Mouse (Mus musculus) thymus, postnatal 25 days (tissue): ENCODE measurements around the gene Gm21992.
"Not testable (repeated sequence)": the region's sequence is repeated elsewhere in the genome, so short reads cannot be mapped to it uniquely, and the experiment has no call there.

Experiments used
- DNase-seq: peaks from one replicate; pipeline ENCODE4 v3.0.0; 2022

Gene Gm21992

DNA sequence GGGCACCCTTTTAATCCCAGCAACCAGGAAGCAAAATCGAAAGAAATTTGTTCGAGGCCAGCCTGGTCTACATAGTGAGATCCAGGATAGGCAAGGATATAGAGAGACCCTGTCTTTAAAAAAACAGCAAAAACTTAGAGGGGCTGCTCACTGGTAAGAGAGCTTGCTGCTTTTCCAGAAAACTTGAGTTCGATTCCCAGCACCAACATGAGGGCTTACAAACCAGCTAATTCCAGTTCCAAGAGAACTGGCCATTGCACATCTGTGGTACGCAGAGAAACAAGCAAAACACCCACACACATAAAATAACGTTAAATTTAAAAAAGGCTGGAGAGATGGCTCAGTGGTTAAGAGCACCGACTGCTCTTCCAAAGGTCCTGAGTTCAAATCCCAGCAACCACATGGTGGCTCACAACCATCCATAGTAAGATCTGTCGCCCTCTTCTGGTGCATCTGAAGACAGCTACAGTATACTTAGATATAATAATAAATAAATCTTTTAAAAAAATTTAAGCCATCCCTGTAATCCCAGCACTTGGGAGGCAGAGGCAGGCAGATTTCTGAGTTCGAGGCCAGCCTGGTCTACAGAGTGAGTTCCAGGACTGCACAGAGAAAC, 1.0 kb upstream of the Gm21992 start:
- DNase-seq: peak; percentile 12

DNA sequence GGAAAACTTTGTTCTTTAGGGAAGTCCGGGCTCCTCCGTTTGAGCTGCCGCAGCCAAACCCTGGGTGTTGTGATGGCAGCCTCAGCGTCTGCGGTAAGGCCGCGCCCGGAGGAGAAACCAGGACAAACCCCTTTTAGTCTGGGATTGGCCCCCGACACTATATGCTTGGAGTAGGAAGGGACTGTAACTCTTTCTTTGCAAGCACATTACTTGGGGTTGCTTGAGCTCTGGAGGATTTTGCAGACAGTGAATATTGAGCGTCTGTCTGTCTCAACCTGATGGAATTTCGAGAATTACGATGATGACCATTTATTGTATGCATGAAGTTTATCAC, 464 bp upstream of the Gm21992 start:
- no peak for DNase-seq

DNA sequence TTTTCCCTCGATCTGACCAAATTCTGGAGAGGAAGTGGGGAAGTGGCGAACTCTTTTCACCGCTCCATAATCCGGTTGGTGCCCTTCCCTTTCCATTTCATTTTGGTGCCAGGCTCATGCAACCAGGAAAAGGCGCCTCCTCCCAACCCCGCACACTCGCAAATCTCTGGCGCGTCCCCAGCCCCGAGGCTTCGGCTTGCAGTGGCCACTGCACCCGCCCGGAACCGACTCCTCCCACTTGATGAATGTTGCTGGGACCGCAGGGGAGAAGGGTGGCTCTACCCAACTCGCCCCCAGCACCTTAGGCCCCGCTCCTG, 708 bp downstream of the Gm21992 start:
- DNase-seq: no peak

DNA sequence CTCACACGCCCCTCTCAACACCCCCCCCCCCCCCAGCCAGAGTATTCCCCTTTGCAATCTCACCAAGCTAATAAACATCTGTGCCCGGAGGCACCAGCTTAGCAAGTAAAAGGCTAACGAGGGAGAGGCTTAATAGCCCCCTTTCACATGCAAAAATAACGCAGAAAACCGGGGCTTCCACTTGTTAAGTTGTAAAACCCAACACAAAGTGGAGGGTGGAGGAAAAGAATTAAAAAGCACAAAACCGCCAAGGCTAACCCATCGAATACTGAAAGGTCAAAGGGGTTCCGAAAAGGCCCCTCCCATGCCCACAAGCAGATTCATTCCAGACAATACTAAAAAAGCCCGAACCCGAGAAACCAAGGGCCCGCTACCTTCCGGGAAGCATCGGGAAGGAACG, 1.1 kb downstream of the Gm21992 start:
- no peak for DNase-seq

DNA sequence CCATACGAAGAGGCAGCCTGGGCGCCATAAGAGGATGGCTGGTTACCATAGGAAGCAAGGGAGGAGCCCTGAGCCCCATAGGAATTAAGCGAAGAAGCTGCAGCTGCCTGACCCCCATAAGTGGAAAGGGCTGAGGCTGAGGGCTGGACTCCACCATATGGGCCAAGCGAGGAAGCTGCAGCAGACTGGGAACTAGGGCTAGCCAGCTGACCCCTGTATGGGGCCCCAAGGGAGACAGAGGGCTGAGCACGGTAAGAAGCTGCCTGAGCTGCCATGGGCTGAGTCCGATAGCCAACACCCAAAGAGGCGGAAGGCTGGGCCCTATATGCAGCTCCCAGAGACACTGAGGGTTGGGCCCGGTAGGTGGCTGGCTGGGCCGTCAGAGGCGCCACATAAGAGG, 8.1 kb downstream of the Gm21992 start:
- no peak for DNase-seq

DNA sequence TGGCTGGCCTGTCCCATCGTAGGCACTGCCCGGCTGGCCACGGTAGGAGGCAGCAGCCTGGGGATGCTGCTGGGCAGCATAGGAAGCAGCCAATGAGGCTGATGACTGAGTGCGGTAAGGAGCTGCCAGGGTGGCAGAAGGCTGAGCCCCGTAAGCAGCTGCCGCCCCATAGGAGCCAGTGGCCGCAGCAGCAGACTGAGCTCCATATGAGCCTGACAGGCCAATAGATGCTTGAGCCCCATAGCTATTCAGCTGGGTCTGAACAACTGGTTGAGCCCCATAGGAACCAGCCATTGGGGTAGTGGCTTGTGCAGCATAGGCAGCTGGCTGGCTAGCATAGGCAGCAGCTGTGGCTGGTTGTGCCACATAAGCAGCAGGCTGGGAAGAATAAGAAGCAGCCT, 8.7 kb downstream of the Gm21992 start:
- no peak for DNase-seq

DNA sequence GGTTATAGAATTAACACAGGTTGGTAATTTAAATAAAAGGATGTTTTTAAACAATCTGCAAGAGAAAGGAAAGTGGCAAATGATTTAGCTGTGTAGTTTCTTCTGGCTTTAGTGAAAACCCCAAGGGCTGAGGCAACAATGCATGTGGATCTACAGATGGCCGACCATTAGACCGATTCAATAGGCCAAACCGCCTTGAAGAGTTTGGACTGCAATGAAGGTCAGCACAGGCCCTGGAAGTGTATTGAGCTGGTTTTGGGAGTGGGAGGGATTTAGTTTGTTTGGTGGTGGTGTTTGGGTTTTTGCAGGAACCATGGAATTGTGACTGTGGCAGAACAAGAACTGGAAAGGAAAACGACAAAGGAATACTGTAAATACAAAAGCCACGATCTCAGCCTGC, 12.3 kb downstream of the Gm21992 start:
- DNase-seq: no peak

DNA sequence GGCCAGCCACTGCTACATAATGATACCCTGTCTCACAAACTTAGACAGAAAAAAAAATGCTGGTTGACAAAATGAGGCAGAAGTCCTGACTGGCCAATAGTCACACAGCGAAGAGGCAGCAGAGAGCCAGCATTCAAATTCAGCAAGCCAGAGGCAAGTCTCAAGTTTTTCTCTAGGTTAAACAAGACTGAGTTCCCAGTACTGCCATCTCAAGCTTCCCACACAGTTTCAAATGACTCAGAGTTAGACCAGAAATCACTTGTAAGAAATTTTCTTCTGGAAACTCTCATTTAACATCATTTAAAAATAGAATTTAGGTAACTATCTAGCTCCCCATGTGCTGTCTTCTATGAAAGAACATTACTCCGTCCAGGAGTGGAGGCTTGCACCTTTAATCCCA, 13.6 kb downstream of the Gm21992 start:
- DNase-seq: no peak

DNA sequence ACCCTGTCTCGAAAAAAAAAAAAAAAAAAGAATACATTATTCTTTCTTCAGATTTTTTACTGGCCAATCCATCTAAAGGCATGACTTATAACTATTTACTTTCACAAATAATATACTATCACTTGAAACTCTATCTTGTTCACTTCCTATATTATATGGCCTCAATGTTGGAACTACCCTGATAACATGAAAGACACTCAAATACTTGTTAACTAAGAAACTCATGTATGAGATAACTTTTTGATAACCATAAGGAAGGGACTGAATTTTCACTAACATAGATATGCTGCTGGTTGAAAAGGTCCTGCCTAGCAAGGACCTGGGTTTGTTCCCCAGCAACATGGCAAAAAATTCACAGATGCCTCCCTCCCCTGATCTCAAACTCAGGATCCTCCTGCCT, 15.5 kb downstream of the Gm21992 start:
- DNase-seq: no peak

DNA sequence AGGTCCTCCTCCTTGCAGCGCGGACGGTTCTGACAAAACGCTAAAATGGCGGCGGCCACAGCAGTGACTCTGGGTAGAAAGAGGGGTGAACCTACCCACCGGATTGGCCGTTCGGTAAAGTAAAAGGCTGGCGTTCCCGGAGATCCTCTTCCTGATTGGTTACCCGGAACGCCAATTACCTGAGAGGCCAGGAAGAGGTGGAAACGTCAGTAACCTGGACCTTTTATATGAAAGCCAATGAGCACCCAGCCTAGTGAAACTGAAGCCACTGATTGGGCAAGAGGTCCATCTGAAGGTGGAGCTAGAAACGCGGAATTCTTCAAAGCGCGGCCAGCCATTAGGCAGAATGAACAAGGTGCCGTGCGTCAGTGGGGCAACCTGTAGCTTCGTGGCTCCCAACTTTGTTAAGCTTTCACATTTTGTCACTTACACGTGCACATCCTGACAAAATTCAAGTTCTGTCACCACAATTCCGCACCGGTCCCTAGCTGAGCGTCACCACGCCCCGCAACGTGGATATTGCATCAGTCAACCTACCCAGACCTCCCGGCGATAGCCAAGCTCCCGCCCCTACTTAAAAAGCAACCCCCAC, 17.5 kb downstream of the Gm21992 start, which contains the start of gene Rbm4:
TSS of gene Rbm4 (minus strand) at position 71 of the 592 bp plus-strand sequence.
- peak; percentile 97 for DNase-seq

DNA sequence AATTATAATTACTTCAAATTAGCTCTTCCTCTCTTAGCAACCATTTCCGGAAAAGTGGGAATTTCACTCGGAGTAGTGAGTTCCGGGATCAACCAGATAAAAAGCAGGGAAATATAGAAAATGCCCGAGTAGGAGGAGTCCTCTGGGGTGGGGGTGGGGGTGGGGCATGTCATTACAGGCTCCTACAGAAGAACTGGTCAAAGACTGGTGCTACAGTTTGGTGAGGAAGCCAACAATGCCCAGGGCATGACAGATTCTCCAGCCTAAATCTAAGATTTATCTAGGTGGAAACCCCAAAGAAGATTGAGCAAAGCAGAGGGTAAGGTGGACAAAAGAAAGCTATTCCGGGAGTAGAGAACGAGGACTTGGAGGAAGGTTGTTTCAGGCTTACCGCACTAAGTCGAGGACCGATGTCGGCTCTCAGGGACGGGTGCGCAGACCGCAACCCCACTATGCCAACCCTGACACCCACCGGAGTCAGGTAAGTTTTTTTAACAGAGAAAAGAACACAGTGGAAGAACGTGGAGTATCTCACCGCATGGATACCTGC, 18.1 kb downstream of the Gm21992 start:
- no peak for DNase-seq

DNA sequence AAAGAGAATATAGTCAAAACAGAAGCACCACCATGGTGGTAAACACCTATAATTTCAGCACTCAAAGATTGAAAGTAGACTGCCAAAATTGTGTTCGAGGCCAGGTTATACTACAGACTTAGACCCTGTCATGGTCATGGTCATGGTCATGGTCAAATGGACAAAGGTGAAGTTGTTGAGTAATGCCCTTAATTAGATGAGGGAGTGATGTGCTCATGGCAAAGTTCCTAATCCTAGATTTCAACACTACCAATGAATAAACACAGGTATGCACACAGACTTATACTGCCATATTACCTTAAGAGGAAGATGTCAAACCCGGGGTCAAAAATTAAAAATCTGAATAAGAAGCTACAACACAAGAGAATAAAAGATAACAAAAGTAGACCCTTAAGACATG, 25.1 kb downstream of the Gm21992 start:
- no peak for DNase-seq

DNA sequence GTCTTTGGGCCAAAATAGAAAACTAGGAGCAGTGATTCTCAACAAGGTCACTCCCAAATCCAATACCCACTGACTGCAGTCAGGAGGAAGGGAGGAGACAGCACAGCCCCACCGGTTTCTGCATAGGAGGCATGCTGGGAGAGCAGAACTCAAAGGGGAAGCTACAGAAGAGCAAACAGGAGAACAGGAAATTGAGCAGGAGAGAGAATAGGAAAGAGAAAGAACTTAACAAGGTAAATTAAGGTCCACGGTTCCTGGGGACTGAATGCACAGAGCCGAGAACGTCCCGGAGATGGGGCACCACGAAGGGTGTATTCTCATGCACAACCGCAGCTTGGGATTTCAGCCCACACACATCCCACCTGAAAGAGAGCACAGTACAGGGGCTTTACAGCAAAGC, 26.2 kb downstream of the Gm21992 start:
- no peak for DNase-seq

DNA sequence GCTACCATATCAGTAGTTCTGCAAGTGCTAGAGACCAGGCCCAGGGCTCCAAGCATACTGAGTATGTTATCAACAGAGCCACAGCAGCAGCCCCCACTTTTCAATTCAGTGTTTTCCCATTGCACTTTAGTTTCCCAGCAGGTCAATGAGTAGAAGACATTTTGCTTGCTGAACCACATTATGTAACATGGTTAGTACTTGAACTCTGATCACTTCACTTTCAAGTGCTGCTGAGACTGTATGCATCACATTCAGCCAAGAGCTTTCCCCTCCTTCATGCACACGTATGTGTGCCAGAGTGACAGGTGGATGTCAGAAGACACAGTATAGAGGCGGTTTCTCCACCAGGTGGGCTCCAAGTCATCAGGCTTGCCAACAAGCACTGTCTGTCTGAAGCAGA, 28.5 kb downstream of the Gm21992 start:
- no peak for DNase-seq

DNA sequence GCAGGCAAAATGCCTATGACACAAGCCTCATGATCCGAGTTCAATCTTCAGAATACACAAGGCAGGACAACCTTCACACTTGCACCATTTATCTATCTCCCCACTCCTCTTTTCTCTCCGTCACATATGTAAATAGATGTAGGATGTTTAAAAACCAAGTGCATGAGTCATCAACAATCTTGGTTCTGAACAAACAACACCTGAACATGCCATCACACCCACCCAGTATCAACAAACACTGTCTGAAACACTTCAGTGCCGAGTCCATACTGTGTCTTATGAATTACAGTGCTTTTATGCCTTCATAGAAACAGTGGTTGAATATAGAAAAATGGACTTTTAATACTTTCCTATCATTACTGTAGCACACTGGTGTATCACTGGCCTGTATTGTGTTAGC, 38.6 kb downstream of the Gm21992 start:
- no peak for DNase-seq

DNA sequence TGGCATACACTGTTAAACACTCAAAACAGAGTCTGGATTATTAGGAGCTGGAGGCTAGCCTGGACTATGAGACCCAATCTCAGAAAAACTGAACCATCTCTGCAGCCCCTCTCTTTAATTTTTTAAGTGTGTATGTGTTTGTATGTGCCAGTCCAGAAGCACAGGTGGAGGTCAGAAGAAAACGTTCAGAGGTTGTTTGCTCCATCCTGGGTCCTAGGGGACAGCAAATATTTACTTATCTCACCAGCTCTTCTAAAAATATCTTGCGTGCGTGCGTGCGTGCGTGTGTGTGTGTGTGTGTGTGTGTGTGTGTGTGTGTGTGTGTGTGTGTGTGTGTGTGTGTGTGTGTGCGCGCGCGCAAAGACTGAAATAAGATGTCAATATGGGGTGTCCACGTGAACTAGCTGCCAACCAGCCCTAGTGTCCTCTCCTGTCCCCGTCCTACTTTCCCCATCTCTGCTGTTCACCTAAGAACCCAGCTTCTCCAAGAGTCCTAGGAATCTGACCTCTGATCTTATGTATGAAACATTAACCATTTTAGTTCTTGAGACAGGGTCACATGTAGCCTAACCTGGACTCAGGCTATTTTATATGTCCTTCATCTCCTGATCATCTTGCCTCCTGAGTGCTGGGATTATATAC, 43.8 kb downstream of the Gm21992 start:
- no peak for DNase-seq

DNA sequence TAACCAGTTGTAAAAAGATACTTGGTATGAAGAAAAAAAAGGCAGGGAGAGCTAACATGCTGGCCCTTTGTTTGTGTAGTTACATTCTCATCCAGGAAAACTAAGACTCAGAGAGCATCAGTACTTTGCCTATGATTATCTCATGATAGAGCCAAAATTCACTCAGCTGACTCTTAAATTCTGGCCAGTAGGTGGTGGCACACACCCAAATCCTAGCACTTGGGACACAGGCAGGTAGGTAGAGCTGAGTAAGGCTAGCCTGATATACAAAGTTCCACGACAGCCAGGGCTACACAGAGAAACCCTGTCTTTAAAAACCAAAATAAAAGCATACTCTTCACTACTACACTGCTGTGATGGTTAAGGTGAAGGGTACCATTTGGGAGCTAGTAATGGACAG, 48.5 kb downstream of the Gm21992 start:
- DNase-seq: peak; percentile 22

DNA sequence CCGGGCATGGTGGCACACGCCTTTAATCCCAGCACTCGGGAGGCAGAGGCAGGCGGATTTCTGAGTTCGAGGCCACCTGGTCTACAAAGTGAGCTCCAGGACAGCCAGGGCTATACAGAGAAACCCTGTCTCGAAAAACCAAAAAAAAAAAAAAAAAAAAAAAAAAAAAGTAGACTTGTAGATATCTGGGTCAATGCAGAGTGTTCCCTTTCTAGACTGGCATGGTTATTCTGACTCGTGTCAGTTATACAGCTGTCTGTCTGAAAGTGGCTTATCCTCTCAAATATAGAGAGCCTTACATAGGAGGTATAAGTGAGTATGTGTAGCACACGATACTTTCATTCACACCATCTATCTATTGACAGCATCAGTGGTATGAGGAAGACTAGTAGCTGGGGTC, 50.9 kb downstream of the Gm21992 start:
- DNase-seq: not testable (repeated sequence)

DNA sequence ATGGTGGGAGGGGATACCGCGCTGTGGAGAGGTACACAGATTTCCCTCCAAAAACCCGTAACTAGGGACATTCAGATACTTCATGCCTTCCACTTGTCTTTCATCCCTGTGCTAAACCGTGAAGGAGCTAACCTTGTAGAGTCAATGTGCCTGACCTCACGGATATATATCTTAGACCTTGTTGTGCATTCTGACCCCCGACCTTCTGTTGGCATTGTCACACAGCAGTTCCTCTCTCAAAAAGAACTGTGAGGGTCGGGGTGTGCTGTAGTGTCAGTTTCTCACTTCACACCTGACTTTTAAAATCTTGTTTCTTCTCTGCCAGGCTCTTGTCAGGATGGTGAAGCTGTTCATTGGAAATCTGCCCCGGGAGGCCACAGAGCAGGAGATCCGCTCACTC, 54.5 kb downstream of the Gm21992 start:
- DNase-seq: no peak

DNA sequence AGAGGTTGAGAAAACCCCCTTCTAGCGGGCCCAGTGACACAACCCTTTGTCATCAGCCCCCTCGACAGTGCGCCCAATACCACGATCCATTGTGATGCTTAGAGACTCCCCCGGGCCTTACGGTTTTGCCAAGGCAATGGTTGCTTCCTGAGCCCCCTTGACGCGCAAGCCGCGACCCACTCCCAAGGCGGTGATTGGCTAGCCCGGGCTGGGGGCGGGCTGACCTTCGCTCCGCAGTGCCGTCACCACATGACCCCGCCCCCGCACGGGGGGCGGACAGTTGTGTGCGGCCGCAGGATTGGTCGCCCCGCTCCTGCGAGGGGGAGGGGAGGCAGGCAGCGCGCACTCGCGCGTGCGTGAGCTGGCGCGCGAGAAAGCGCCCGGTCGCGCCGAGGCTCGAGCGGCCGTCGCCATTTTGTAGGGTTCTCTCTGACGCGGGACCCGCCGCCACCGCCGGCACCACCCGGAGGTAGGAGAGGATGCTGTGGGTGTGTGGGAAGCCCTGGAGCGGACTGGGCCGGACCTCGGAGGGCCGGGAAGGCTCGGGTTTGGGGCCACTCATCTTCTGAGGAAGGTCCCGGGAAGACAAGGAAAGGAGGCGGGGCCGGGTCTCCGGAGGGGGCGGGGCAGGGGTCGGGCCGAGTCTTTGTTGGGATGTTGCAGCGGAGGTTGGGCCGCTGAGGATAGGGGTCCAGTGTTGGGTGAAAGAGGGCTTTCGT, 55.1 kb downstream of the Gm21992 start, which contains the start of gene Rbm4b:
TSS of gene Rbm4b (plus strand) at position 305 of the 719 bp plus-strand sequence.
- DNase-seq: peak; percentile 99

DNA sequence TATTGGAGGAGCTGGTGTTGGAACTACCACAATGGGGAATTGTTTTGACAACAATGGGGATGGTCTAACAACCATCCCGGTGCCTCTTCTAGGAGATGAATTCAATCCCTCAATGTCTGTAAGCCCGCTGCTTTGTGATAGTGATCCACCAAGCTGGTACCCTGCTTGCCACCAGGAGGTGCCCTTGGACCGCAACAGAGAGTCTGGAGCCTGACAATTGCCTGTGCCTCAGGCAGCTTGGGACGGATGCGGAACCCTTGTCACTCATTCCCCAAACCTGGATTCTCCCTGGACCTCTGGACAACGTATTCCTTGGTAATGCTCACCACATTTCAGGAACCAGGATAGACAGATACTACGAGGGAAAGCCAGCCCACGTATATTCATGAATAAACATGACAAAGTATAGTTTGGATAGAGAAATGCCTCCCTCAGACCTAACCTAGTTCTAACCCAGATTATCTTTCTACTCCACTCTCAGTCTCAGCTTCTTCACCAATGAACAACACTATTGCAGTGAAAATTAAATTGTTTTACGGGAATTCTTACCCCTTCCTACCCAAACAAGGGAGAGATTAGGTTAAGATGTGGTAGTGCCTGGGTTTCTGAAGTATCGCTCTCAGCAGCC, 55.7 kb downstream of the Gm21992 start:
- peak; percentile 93 for DNase-seq

DNA sequence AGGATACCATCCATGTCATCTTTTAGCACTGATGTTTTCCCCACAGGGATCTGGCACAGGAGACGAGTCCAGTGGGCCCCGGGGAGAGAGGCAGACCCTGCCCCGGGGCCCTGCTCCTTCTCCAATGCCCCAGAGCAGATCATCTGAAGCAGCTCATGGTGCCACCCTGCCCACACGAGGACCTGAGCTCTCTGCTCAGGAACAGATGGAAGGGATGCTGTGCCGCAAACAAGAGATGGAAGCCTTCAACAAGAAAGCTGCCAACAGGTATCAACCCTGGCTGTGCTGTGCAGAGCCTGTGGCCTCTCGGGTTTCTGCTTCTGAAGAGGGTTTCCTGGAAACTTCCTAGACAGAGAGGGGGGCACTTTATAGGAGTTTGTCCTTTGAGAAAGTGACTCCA, 61.4 kb downstream of the Gm21992 start:
- no peak for DNase-seq

DNA sequence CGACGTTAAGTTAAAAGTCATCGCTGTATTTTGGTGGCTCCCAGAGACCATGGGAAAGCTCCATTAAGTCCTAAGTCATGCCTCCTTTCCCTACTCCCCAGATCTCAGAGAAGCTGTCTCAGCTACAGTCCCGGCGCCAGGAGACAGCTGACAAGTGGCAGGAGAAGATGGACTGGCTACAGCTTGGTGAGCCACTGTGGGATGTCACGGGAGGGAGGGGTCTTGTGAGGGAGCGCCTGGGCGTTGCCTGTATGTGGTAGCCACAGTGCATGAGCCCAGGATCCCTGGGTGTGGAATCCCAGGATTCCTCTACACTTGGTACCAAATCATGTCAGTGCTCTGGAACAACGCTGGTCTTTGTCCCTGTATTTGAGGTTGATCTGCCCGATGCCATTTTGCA, 62.9 kb downstream of the Gm21992 start:
- no peak for DNase-seq
